Mouse (Mus musculus) midbrain, embryonic 15.5 days (tissue): ENCODE measurements around the gene Aldh3b1. TPM values are rescaled to one million over a fixed set of nuclear protein-coding genes. Genes with fewer than 3 reads are reported as not detected.

Experiments used
- ATAC-seq: fragments of 200-750 bp; cut with Nextera tagmentation; replicated peaks from 2 replicates; pipeline ENCODE4 v1.8.0; 2017; ENCODE audit warnings: moderate TSS enrichment
- H3K27ac ChIP-seq: fragments of 300-500 bp; sonication (generic); 2 replicates; pipeline ENCODE4 v1.5.1; 2015; ENCODE audit warnings: mild to moderate bottlenecking, inconsistent platforms
- H3K27me3 ChIP-seq: fragments of 300-500 bp; sonication (generic); replicated peaks from 2 replicates; pipeline ENCODE4 v1.6.1; 2015; ENCODE audit warnings: inconsistent platforms
- H3K36me3 ChIP-seq: fragments of 300-500 bp; sonication (generic); replicated peaks from 2 replicates; pipeline ENCODE4 v1.6.1; 2015; ENCODE audit warnings: inconsistent platforms
- H3K4me1 ChIP-seq: fragments of 300-500 bp; sonication (generic); 2 replicates; pipeline ENCODE4 v1.6.1; 2015; ENCODE audit warnings: inconsistent platforms
- H3K4me2 ChIP-seq: fragments of 300-500 bp; sonication (generic); 2 replicates; pipeline ENCODE4 v1.6.1; 2015; ENCODE audit warnings: inconsistent platforms, mild to moderate bottlenecking, moderate library complexity
- H3K4me3 ChIP-seq: fragments of 300-500 bp; sonication (generic); 2 replicates; pipeline ENCODE4 v1.5.1; 2015; ENCODE audit warnings: mild to moderate bottlenecking, inconsistent platforms
- H3K9ac ChIP-seq: fragments of 300-500 bp; sonication (generic); 2 replicates; pipeline ENCODE4 v1.6.1; 2015; ENCODE audit warnings: mild to moderate bottlenecking, inconsistent platforms
- H3K9me3 ChIP-seq: fragments of 300-500 bp; sonication (generic); 2 replicates; pipeline ENCODE4 v1.6.1; 2016; ENCODE audit warnings: inconsistent platforms
- WGBS: fragments of 180-500 bp; shearing (Covaris S2); methylation state at CpG from one replicate; pipeline ENCODE4 v1.1.7; 2015; ENCODE audit warnings: mixed read lengths; 5-methylcytosine and 5-hydroxymethylcytosine counted together
- polyA plus RNA-seq: library from polyadenylated mRNA; unstranded; fragments of >200 nt; fragmentation: Nextera tagmentation; extraction: Ambion mirVana; gene quantifications from 2 replicates; pipeline ENCODE4 v1.2.1, GENCODE M21; 2015

Gene Aldh3b1
- polyA plus RNA-seq, 1 experiment from 2014 or later: 1.9 TPM

- Histone ChIP-seq H3K9ac (no peak overlapping the region), H3K36me3 (peaks cover 34% of the 10 kb centered on the region; the same call in 1 of the 2 replicates), H3K4me2 (no peak overlapping the region), H3K4me3 (no peak overlapping the region), H3K27me3 (no peaks in the 10 kb centered on the region), H3K27ac (no peak overlapping the region), H3K4me1 (0 out of 2 replicates have a peak, but pooled peaks cover 3% of the 10 kb centered on the region), H3K9me3 (no peaks in the 10 kb centered on the region)
- 88% methylated on average over 8 of the region's 8 CpGs for WGBS
- no peak for ATAC-seq
These were observed 39.4 kb downstream of the Aldh3b1 start for GRCm38 (mm10) chr19:3890181-3890580.

GRCm38 (mm10) chr19:3889096-3889495 lies 40.5 kb downstream of the Aldh3b1 start:
- no peaks in the 10 kb centered on the region for H3K27me3 ChIP-seq
- no peak overlapping the region for H3K4me2 ChIP-seq
- H3K9ac ChIP-seq: no peak overlapping the region
- H3K4me1 ChIP-seq: no peaks in the 10 kb centered on the region
- no peaks in the 10 kb centered on the region for H3K9me3 ChIP-seq
- WGBS: 95% methylated on average over 5 of the region's 5 CpGs
- ATAC-seq: no peak
- H3K4me3 ChIP-seq: no peak overlapping the region
- H3K36me3 ChIP-seq: peaks cover 29% of the 10 kb centered on the region; the same call in 1 of the 2 replicates
- no peak overlapping the region for H3K27ac ChIP-seq

GRCm38 (mm10) chr19:3884325-3884990 lies 45.1 kb downstream of the Aldh3b1 start:
- no peak overlapping the region for H3K9ac ChIP-seq
- H3K36me3 ChIP-seq: peaks cover 2% of the 10 kb centered on the region; the same call in 1 of the 2 replicates
- no peak overlapping the region for H3K4me2 ChIP-seq
- H3K9me3 ChIP-seq: no peaks in the 10 kb centered on the region
- H3K4me1 ChIP-seq: no peaks in the 10 kb centered on the region
- no peak overlapping the region for H3K27ac ChIP-seq
- no peak for ATAC-seq
- WGBS: 81% methylated on average over 6 of the region's 6 CpGs
- H3K27me3 ChIP-seq: no peaks in the 10 kb centered on the region
- no peak overlapping the region for H3K4me3 ChIP-seq

- no peaks in the 10 kb centered on the region for H3K9me3 ChIP-seq
- H3K9ac ChIP-seq: no peak overlapping the region
- no peak overlapping the region for H3K27ac ChIP-seq
- no peak overlapping the region for H3K4me2 ChIP-seq
- H3K27me3 ChIP-seq: no peaks in the 10 kb centered on the region
- no peak overlapping the region for H3K4me3 ChIP-seq
- no peaks in the 10 kb centered on the region; the same call in 1 of the 2 replicates for H3K36me3 ChIP-seq
- WGBS: 72% methylated on average over 4 of the region's 4 CpGs
- ATAC-seq: no peak
- H3K4me1 ChIP-seq: no peaks in the 10 kb centered on the region
These were observed 47.4 kb downstream of the Aldh3b1 start for GRCm38 (mm10) chr19:3882214-3882613.

- no peaks in the 10 kb centered on the region for H3K9me3 ChIP-seq
- no peaks in the 10 kb centered on the region for H3K36me3 ChIP-seq
- WGBS: 94% methylated on average over 6 of the region's 6 CpGs
- no peak overlapping the region for H3K27ac ChIP-seq
- H3K9ac ChIP-seq: no peak overlapping the region
- H3K4me3 ChIP-seq: no peak overlapping the region
- ATAC-seq: no peak
- no peaks in the 10 kb centered on the region for H3K27me3 ChIP-seq
- H3K4me2 ChIP-seq: no peak overlapping the region
- H3K4me1 ChIP-seq: no peaks in the 10 kb centered on the region
These were observed 49.4 kb downstream of the Aldh3b1 start for GRCm38 (mm10) chr19:3880054-3880848.

GRCm38 (mm10) chr19:3875045-3875444 lies 54.6 kb downstream of the Aldh3b1 start:
- H3K9ac ChIP-seq: no peak overlapping the region
- ATAC-seq: no peak
- no peak overlapping the region for H3K27ac ChIP-seq
- no peaks in the 10 kb centered on the region for H3K36me3 ChIP-seq
- 89% methylated on average over 7 of the region's 7 CpGs for WGBS
- no peak overlapping the region for H3K4me2 ChIP-seq
- no peaks in the 10 kb centered on the region for H3K27me3 ChIP-seq
- no peaks in the 10 kb centered on the region for H3K9me3 ChIP-seq
- H3K4me3 ChIP-seq: no peak overlapping the region
- H3K4me1 ChIP-seq: no peaks in the 10 kb centered on the region

GRCm38 (mm10) chr19:3872373-3872772 lies 57.2 kb downstream of the Aldh3b1 start:
- no peaks in the 10 kb centered on the region for H3K9me3 ChIP-seq
- no peaks in the 10 kb centered on the region for H3K27me3 ChIP-seq
- no peak overlapping the region for H3K27ac ChIP-seq
- no peak overlapping the region for H3K9ac ChIP-seq
- no peak overlapping the region for H3K4me2 ChIP-seq
- WGBS: 59% methylated on average over 4 of the region's 4 CpGs
- no peak for ATAC-seq
- H3K36me3 ChIP-seq: no peaks in the 10 kb centered on the region
- no peaks in the 10 kb centered on the region for H3K4me1 ChIP-seq
- H3K4me3 ChIP-seq: no peak overlapping the region

- Histone ChIP-seq H3K36me3 (no peaks in the 10 kb centered on the region), H3K9me3 (no peaks in the 10 kb centered on the region), H3K27me3 (no peaks in the 10 kb centered on the region), H3K4me3 (no peak overlapping the region), H3K4me2 (no peak overlapping the region), H3K9ac (no peak overlapping the region), H3K4me1 (no peaks in the 10 kb centered on the region), H3K27ac (no peak overlapping the region)
- ATAC-seq: no peak
These were observed 58.1 kb downstream of the Aldh3b1 start for GRCm38 (mm10) chr19:3871468-3871867.

- Histone ChIP-seq H3K36me3 (peaks cover 3% of the 10 kb centered on the region; the same call in 1 of the 2 replicates), H3K9me3 (no peaks in the 10 kb centered on the region), H3K9ac (no peak overlapping the region), H3K27ac (no peak overlapping the region), H3K4me3 (no peak overlapping the region), H3K4me1 (no peaks in the 10 kb centered on the region), H3K4me2 (no peak overlapping the region), H3K27me3 (no peaks in the 10 kb centered on the region)
- 97% methylated on average over 1 of the region's 1 CpGs for WGBS
- ATAC-seq: no peak
These were observed 61.3 kb downstream of the Aldh3b1 start for GRCm38 (mm10) chr19:3868290-3868689.

GRCm38 (mm10) chr19:3864960-3865359 lies 64.6 kb downstream of the Aldh3b1 start:
- Histone ChIP-seq H3K36me3 (peaks cover 3% of the 10 kb centered on the region; the same call in 1 of the 2 replicates), H3K9me3 (no peaks in the 10 kb centered on the region), H3K4me2 (no peak overlapping the region), H3K9ac (no peak overlapping the region), H3K27me3 (no peaks in the 10 kb centered on the region), H3K27ac (no peak overlapping the region), H3K4me3 (no peak overlapping the region), H3K4me1 (no peaks in the 10 kb centered on the region)
- WGBS: 91% methylated on average over 2 of the region's 2 CpGs
- ATAC-seq: no peak
